Mouse (Mus musculus): ENCODE measurements around the gene Calcr. TPM values are rescaled to one million over a fixed set of nuclear protein-coding genes. Genes with fewer than 3 reads are reported as not detected.

Gene Calcr
- total RNA-seq, 1 experiment from 2014 or later, result not detected

Other genes with a start within 250 kb of the Calcr start
- not detected in 2 replicates for gene Tfpi2, start 224.2 kb upstream of the Calcr start, total RNA-seq (2017)
- not detected in 2 replicates for gene Gngt1, start 229.1 kb upstream of the Calcr start, total RNA-seq (2017)
- gene Gng11, start 239.2 kb upstream of the Calcr start, total RNA-seq (2017), result 5.9 and 24.0 TPM in 2 replicates